Mouse (Mus musculus): ENCODE results near the gene Tbl1xr1.

GRCm38 (mm10) chr3:22061163-22061562 lies 15.3 kb upstream of the Tbl1xr1 start:
- TF ChIP-seq CTCF (IDR thresholded peaks at IDR 0.05; ENCODE audit: low read depth), result no peak
- TF ChIP-seq EP300 (optimal IDR thresholded peaks at IDR 0.05), result no peak

Measured in stomach, postnatal 0 days (tissue).